Mouse (Mus musculus): ENCODE data around the gene Rnf121. TPM values are rescaled to one million over a fixed set of nuclear protein-coding genes. Genes with fewer than 3 reads are reported as not detected.

Rnf121 gene
- polyA plus RNA-seq, 1 experiment from 2014 or later, result 22.0 TPM

- H3K9ac ChIP-seq (ENCODE audit: low read depth, low read length), result no peak overlapping the region
- WGBS (ENCODE audit: insufficient replicate concordance), result 94% methylated on average over 8 of the region's 8 CpGs
- no peaks in the 10 kb centered on the region for H3K27me3 ChIP-seq (ENCODE audit: control insufficient read depth, insufficient read depth, low read length)
- no peak overlapping the region for H3K27ac ChIP-seq (ENCODE audit: low read depth, low read length)
- ATAC-seq (replicated peaks; ENCODE audit: insufficient number of reproducible peaks, low FRiP score, low TSS enrichment), result no peak
- no peaks in the 10 kb centered on the region for H3K9me3 ChIP-seq (replicated peaks; ENCODE audit: control insufficient read depth, low read length)
- peaks cover 56% of the 10 kb centered on the region for H3K36me3 ChIP-seq (ENCODE audit: control insufficient read depth, insufficient read depth, low read length)
- H3K4me1 ChIP-seq (ENCODE audit: control insufficient read depth, insufficient read depth, low read length), result no peaks in the 10 kb centered on the region
- no peak overlapping the region for H3K4me3 ChIP-seq (ENCODE audit: low read depth, low read length)
- H3K4me2 ChIP-seq, result no peak overlapping the region
These were observed 65.0 kb downstream of the Rnf121 start for GRCm38 (mm10) chr7:102000296-102000695.

GRCm38 (mm10) chr7:101999461-102000151 is 65.7 kb downstream of the Rnf121 start:
- 95% methylated on average over 15 of the region's 15 CpGs for WGBS (ENCODE audit: insufficient replicate concordance)
- no peak overlapping the region for H3K4me2 ChIP-seq
- peaks cover 62% of the 10 kb centered on the region for H3K36me3 ChIP-seq (ENCODE audit: control insufficient read depth, insufficient read depth, low read length)
- H3K4me3 ChIP-seq (ENCODE audit: low read depth, low read length), result no peak overlapping the region
- no peaks in the 10 kb centered on the region for H3K9me3 ChIP-seq (replicated peaks; ENCODE audit: control insufficient read depth, low read length)
- no peak overlapping the region for H3K27ac ChIP-seq (ENCODE audit: low read depth, low read length)
- H3K9ac ChIP-seq (ENCODE audit: low read depth, low read length), result no peak overlapping the region
- H3K4me1 ChIP-seq (ENCODE audit: control insufficient read depth, insufficient read depth, low read length), result no peaks in the 10 kb centered on the region
- ATAC-seq (replicated peaks; ENCODE audit: insufficient number of reproducible peaks, low FRiP score, low TSS enrichment), result no peak
- no peaks in the 10 kb centered on the region for H3K27me3 ChIP-seq (ENCODE audit: control insufficient read depth, insufficient read depth, low read length)

DNA sequence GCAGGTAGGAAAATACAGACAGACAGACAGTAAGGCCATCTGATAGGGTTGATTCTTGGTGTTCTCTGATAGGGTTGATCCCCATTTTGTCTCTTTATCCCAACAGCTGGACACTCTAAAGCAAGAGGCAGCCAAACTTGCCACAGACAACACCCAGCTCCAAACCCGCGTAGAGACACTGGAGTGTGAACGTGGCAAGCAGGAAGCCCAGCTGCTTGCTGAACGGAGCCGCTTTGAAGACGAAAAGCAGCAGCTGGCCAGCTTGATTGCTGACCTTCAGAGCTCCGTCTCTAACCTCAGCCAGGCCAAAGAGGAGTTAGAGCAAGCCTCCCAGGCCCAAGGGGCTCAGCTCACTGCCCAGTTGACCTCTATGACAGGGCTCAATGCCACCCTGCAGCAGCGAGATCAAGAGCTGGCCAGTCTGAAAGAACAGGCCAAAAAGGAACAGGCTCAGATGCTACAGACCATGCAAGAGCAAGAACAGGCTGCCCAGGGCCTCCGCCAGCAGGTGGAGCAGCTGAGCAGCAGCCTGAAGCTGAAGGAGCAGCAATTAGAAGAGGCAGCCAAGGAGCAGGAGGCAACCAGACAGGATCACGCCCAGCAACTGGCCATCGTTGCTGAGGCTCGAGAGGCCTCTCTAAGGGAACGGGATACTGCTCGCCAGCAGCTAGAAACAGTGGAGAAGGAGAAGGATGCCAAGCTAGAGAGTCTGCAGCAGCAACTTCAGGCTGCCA is 66.9 kb downstream of the Rnf121 start:
- H3K9me3 ChIP-seq (replicated peaks; ENCODE audit: control insufficient read depth, low read length), result no peaks in the 10 kb centered on the region
- 0 out of 2 replicates have a peak, but pooled peaks have one; percentile 24 for ATAC-seq (replicated peaks; ENCODE audit: insufficient number of reproducible peaks, low FRiP score, low TSS enrichment)
- no peak overlapping the region for H3K27ac ChIP-seq (ENCODE audit: low read depth, low read length)
- H3K9ac ChIP-seq (ENCODE audit: low read depth, low read length), result no peak overlapping the region
- H3K4me2 ChIP-seq, result no peak overlapping the region
- 66% methylated on average over 14 of the region's 14 CpGs for WGBS (ENCODE audit: insufficient replicate concordance)
- peaks cover 69% of the 10 kb centered on the region for H3K36me3 ChIP-seq (ENCODE audit: control insufficient read depth, insufficient read depth, low read length)
- H3K27me3 ChIP-seq (ENCODE audit: control insufficient read depth, insufficient read depth, low read length), result no peaks in the 10 kb centered on the region
- no peaks in the 10 kb centered on the region for H3K4me1 ChIP-seq (ENCODE audit: control insufficient read depth, insufficient read depth, low read length)
- H3K4me3 ChIP-seq (ENCODE audit: low read depth, low read length), result no peak overlapping the region

GRCm38 (mm10) chr7:101994241-101994640 is 71.0 kb downstream of the Rnf121 start:
- H3K4me3 ChIP-seq (ENCODE audit: low read depth, low read length), result no peak overlapping the region
- no peak for ATAC-seq (replicated peaks; ENCODE audit: insufficient number of reproducible peaks, low FRiP score, low TSS enrichment)
- peaks cover 48% of the 10 kb centered on the region for H3K36me3 ChIP-seq (ENCODE audit: control insufficient read depth, insufficient read depth, low read length)
- H3K9ac ChIP-seq (ENCODE audit: low read depth, low read length), result no peak overlapping the region
- 88% methylated on average over 3 of the region's 3 CpGs for WGBS (ENCODE audit: insufficient replicate concordance)
- H3K4me2 ChIP-seq, result no peak overlapping the region
- H3K4me1 ChIP-seq (ENCODE audit: control insufficient read depth, insufficient read depth, low read length), result no peaks in the 10 kb centered on the region
- H3K27ac ChIP-seq (ENCODE audit: low read depth, low read length), result no peak overlapping the region
- H3K9me3 ChIP-seq (replicated peaks; ENCODE audit: control insufficient read depth, low read length), result no peaks in the 10 kb centered on the region
- H3K27me3 ChIP-seq (ENCODE audit: control insufficient read depth, insufficient read depth, low read length), result no peaks in the 10 kb centered on the region

GRCm38 (mm10) chr7:101985081-101985480 is 80.2 kb downstream of the Rnf121 start:
- peaks cover 20% of the 10 kb centered on the region for H3K36me3 ChIP-seq (ENCODE audit: control insufficient read depth, insufficient read depth, low read length)
- H3K4me3 ChIP-seq (ENCODE audit: low read depth, low read length), result no peak overlapping the region
- no peaks in the 10 kb centered on the region for H3K27me3 ChIP-seq (ENCODE audit: control insufficient read depth, insufficient read depth, low read length)
- H3K9me3 ChIP-seq (replicated peaks; ENCODE audit: control insufficient read depth, low read length), result no peaks in the 10 kb centered on the region
- H3K9ac ChIP-seq (ENCODE audit: low read depth, low read length), result no peak overlapping the region
- no peak for ATAC-seq (replicated peaks; ENCODE audit: insufficient number of reproducible peaks, low FRiP score, low TSS enrichment)
- no peak overlapping the region for H3K27ac ChIP-seq (ENCODE audit: low read depth, low read length)
- WGBS (ENCODE audit: insufficient replicate concordance), result 93% methylated on average over 3 of the region's 3 CpGs
- no peak overlapping the region for H3K4me2 ChIP-seq
- no peaks in the 10 kb centered on the region for H3K4me1 ChIP-seq (ENCODE audit: control insufficient read depth, insufficient read depth, low read length)

DNA sequence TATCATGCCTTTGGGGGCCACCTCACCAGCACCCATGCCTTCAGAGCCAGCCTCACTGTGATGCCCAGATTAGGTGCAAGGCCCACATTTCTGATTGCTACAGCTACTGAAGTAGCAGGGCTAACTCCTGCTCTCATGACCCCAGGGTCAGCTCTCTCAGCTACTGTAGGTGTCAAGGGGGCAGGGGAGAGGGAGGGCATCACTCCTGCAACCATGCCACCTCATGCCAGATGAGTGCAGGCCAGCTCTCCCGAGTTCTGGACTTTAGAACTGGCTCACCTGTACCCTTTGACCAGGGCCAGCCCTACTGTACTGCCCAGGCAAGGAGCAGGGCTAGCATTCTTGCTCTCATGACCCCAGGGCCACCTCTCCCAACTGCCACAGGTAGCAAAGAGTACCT is 82.5 kb downstream of the Rnf121 start:
- no peak for ATAC-seq (replicated peaks; ENCODE audit: insufficient number of reproducible peaks, low FRiP score, low TSS enrichment)
- Histone ChIP-seq H3K36me3 (ENCODE audit: control insufficient read depth, insufficient read depth, low read length) (peaks cover 8% of the 10 kb centered on the region; the same call in 1 of the 2 replicates), H3K27ac (ENCODE audit: low read depth, low read length) (no peak overlapping the region), H3K4me1 (ENCODE audit: control insufficient read depth, insufficient read depth, low read length) (no peaks in the 10 kb centered on the region), H3K9me3 (replicated peaks; ENCODE audit: control insufficient read depth, low read length) (no peaks in the 10 kb centered on the region), H3K4me2 (no peak overlapping the region), H3K9ac (ENCODE audit: low read depth, low read length) (no peak overlapping the region), H3K27me3 (ENCODE audit: control insufficient read depth, insufficient read depth, low read length) (no peaks in the 10 kb centered on the region), H3K4me3 (ENCODE audit: low read depth, low read length) (no peak overlapping the region)
- WGBS (ENCODE audit: insufficient replicate concordance), result 84% methylated on average over 1 of the region's 1 CpGs

DNA sequence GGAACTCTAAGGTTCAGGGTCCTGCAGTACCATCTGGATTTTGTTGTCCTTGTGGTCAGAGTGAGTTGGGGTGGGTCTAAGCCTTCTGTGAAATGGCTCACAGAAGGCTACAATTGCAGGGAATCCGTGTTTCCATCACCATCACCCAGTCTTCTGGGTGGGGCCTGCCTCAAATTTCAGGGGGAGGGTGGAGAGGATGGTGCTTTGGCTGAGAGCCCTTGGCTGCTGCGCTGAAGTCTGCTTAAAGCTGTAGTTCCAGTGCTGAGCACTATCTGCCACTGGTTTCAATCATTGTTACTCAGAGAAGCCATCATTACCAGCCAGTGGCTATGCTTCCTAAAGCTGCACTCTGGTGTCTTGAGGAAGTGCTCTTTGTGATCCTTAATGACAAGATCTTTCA is 90.8 kb downstream of the Rnf121 start:
- H3K36me3 ChIP-seq (ENCODE audit: control insufficient read depth, insufficient read depth, low read length), result 0 out of 2 replicates have a peak, but pooled peaks cover 2% of the 10 kb centered on the region

GRCm38 (mm10) chr7:101973730-101974129 is 91.5 kb downstream of the Rnf121 start:
- no peak overlapping the region for H3K4me3 ChIP-seq (ENCODE audit: low read depth, low read length)
- no peak overlapping the region for H3K27ac ChIP-seq (ENCODE audit: low read depth, low read length)
- peaks cover 22% of the 10 kb centered on the region for H3K4me1 ChIP-seq (ENCODE audit: control insufficient read depth, insufficient read depth, low read length)
- H3K9me3 ChIP-seq (replicated peaks; ENCODE audit: control insufficient read depth, low read length), result no peaks in the 10 kb centered on the region
- H3K27me3 ChIP-seq (ENCODE audit: control insufficient read depth, insufficient read depth, low read length), result no peaks in the 10 kb centered on the region
- no peak overlapping the region for H3K4me2 ChIP-seq
- 0 out of 2 replicates have a peak, but pooled peaks cover 2% of the 10 kb centered on the region for H3K36me3 ChIP-seq (ENCODE audit: control insufficient read depth, insufficient read depth, low read length)
- no peak for ATAC-seq (replicated peaks; ENCODE audit: insufficient number of reproducible peaks, low FRiP score, low TSS enrichment)
- WGBS (ENCODE audit: insufficient replicate concordance), result 79% methylated on average over 3 of the region's 3 CpGs
- no peak overlapping the region for H3K9ac ChIP-seq (ENCODE audit: low read depth, low read length)

More for the DNA sequence above, 90.8 kb downstream of the Rnf121 start:
- ATAC-seq (replicated peaks; ENCODE audit: insufficient number of reproducible peaks, low FRiP score, low TSS enrichment), result no peak
- no peak overlapping the region for H3K9ac ChIP-seq (ENCODE audit: low read depth, low read length)
- H3K4me1 ChIP-seq (ENCODE audit: control insufficient read depth, insufficient read depth, low read length), result peaks cover 17% of the 10 kb centered on the region
- H3K9me3 ChIP-seq (replicated peaks; ENCODE audit: control insufficient read depth, low read length), result no peaks in the 10 kb centered on the region
- H3K4me2 ChIP-seq, result no peak overlapping the region
- 47% methylated on average over 2 of the region's 2 CpGs for WGBS (ENCODE audit: insufficient replicate concordance)
- no peak overlapping the region for H3K27ac ChIP-seq (ENCODE audit: low read depth, low read length)
- H3K27me3 ChIP-seq (ENCODE audit: control insufficient read depth, insufficient read depth, low read length), result no peaks in the 10 kb centered on the region
- no peak overlapping the region for H3K4me3 ChIP-seq (ENCODE audit: low read depth, low read length)

Data from heart, embryonic 11.5 days (tissue).